Mouse (Mus musculus) bone marrow macrophage, adult 2 months (primary cell): ENCODE results near the gene Ccdc157. TPM values are rescaled to one million over a fixed set of nuclear protein-coding genes. Genes with fewer than 3 reads are reported as not detected.

ENCODE experiments used
- H3K27ac ChIP-seq: 2 replicates; pipeline ENCODE4 v1.5.1; 2012; ENCODE audit warnings: low read depth, low read length; ENCODE audit not compliant: insufficient read depth
- H3K4me1 ChIP-seq: 2 replicates; pipeline ENCODE4 v1.6.1; 2012; ENCODE audit warnings: low read length; ENCODE audit not compliant: control insufficient read depth, insufficient read depth
- H3K4me3 ChIP-seq: 2 replicates; pipeline ENCODE4 v1.5.1; 2012; ENCODE audit warnings: mild to moderate bottlenecking, low read length, moderate library complexity; ENCODE audit not compliant: insufficient read depth
- CTCF ChIP-seq: IDR thresholded peaks from 2 replicates; pipeline ENCODE4 v1.5.1; 2012; ENCODE audit warnings: low read depth, mild to moderate bottlenecking, low read length, moderate library complexity
- POLR2A ChIP-seq: IDR thresholded peaks from 2 replicates; pipeline ENCODE4 v1.6.1; 2012; ENCODE audit warnings: mild to moderate bottlenecking, low read depth, low read length, borderline replicate concordance
- polyA plus RNA-seq: library from polyadenylated mRNA; stranded (reverse); fragments of >200 nt; gene quantifications from 2 replicates; pipeline ENCODE4 v1.2.4, GENCODE M21; 2012; ENCODE audit not compliant: missing spikeins, insufficient read depth, insufficient read length

Gene Ccdc157
- 1.8 and 2.3 TPM in 2 replicates for polyA plus RNA-seq

GRCm38 (mm10) chr11:4159808-4160708 lies at the start of gene Ccdc157, which contains the start of gene Sf3a1:
Ccdc157 (minus strand) TSS chr11:4160293.
Sf3a1 (plus strand) TSS chr11:4160350.
- peak within 1 kb of the TSS; percentile 79 for H3K4me3 ChIP-seq
- TF ChIP-seq POLR2A (no peak), CTCF (no peak)
- H3K27ac ChIP-seq: peak within 1 kb of the TSS; percentile 64
- peaks cover 14% of the 10 kb centered on the region for H3K4me1 ChIP-seq

- Histone ChIP-seq H3K27ac (no peak overlapping the region), H3K4me1 (peaks cover 3% of the 10 kb centered on the region; the same call in 1 of the 2 replicates), H3K4me3 (no peak overlapping the region)
- no peak for TF ChIP-seq POLR2A
- no peak for TF ChIP-seq CTCF
These were observed 49.5 kb upstream of the Ccdc157 start for GRCm38 (mm10) chr11:4209556-4209955.

- H3K4me3 ChIP-seq: no peak overlapping the region
- no peak overlapping the region for H3K27ac ChIP-seq
- peaks cover 14% of the 10 kb centered on the region for H3K4me1 ChIP-seq
- TF ChIP-seq POLR2A (no peak), CTCF (no peak)
These were observed 47.6 kb upstream of the Ccdc157 start for GRCm38 (mm10) chr11:4207655-4208054.

DNA sequence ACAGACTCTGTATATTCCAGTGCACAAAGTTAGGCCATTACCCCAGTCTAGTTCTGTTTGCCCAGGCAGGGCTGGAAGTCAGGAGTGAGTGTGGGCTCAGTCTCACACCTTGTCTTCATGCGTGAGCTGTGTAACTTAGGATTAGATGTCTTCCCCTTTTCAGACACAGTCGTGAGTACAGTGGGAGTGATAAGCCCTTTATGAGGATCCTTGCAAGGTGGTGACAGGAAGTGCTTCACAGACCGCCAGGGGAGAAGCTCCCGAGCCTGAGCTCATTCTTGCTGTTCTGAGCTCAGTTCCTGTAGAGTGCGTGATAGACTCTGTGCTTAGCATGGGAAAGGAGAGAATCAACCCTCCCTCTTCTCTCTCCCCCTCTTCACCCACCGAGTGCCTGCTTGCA lies 46.5 kb upstream of the Ccdc157 start:
- no peak overlapping the region for H3K4me3 ChIP-seq
- H3K4me1 ChIP-seq: peaks cover 22% of the 10 kb centered on the region
- TF ChIP-seq CTCF (no peak), POLR2A (no peak)
- no peak overlapping the region for H3K27ac ChIP-seq

GRCm38 (mm10) chr11:4205951-4206350 lies 45.9 kb upstream of the Ccdc157 start:
- Histone ChIP-seq H3K4me3 (no peak overlapping the region), H3K27ac (no peak overlapping the region), H3K4me1 (peaks cover 22% of the 10 kb centered on the region)
- no peak for TF ChIP-seq POLR2A
- no peak for TF ChIP-seq CTCF

GRCm38 (mm10) chr11:4205097-4205655 lies 45.1 kb upstream of the Ccdc157 start:
- Histone ChIP-seq H3K4me3 (no peak overlapping the region), H3K4me1 (peaks cover 22% of the 10 kb centered on the region), H3K27ac (no peak overlapping the region)
- TF ChIP-seq CTCF: no peak
- no peak for TF ChIP-seq POLR2A

DNA sequence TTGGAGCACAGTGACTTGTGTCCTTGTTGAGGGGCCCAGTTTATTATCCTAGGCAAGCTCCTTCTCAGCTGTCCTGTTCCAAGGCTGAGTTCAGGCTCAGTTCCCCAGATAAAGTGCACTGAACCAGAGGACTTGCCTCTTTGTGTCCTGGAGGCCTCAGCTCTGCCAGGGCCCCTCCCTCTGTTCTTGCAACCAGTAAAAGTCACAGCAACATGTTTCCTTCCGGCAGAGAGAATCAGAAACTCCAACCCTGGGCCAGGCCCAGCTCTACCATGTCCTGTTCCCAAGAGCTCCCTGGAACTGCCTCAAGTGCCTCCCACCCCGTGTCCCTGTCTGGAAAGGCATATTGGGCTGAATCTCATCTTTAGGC lies 43.6 kb upstream of the Ccdc157 start:
- TF ChIP-seq POLR2A: no peak
- TF ChIP-seq CTCF: no peak
- peaks cover 22% of the 10 kb centered on the region for H3K4me1 ChIP-seq
- H3K4me3 ChIP-seq: no peak overlapping the region
- H3K27ac ChIP-seq: no peak overlapping the region

DNA sequence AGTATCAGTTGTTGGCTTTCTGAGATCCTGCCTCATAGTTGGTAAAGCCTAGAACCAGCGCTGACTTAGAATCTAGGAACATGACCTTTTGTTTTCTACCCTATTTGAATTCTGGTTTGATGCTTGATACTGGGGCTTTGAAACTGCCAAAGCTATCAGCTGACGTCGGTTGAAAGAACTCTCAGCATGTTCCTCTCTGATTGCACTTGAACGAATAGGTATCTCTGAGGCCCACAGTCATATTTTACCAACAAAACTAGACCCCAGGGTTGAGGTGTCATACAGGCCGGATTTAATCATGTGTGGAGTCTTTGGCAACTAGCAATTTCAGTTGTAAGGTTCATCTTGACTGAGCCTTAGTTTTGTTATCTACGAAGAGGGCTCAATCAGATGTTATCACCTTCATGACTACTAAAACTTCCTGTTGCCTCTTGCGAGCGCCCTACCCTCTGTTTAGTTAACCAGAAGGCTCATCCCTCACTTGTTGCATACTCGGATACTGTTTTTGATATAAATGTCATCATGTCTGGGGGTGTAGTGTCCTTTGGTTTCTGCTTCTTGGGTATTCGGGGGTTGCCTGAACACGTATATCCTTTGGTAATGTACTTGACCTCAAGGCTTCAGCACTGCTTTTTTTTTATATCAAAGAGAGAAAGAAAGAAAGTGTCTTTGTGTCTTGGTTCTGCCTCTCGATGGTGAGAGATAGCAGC lies 43.1 kb upstream of the Ccdc157 start:
- Histone ChIP-seq H3K4me3 (no peak overlapping the region), H3K27ac (no peak overlapping the region), H3K4me1 (peaks cover 22% of the 10 kb centered on the region)
- TF ChIP-seq POLR2A: no peak
- no peak for TF ChIP-seq CTCF

DNA sequence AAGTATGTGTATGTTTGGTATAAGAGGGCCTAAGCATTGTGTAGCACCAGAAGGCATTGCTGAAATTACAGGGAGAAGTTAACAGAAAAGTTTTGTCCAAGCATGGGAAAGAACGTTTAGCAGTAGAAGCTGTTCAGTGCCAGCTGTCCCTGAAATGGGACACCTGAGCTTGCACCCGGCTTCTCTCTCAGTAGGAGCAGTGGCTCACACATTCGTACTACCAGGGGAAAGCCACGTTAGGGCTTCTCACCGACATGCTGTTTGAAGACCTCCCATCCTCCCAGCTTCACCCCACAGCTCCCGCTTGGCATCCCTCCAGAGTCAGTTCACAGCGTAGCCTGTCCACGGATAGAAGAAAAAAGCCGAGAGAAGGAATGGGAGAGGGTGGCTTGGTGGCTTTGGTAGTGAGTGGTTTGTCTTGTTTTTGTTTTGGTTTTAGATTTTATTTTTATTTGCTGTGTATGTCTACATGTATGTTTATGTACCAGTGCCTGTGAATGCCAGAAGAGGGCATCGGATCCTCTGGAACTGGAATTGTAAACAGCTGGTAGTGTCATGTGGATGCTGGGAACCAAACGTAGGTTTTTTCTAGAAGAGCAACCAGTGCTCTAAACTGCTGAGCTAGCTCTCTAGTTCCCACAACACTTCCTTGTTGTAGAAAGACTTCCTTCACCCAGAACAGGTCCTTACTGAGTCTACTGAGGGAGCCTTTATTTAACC lies 42.0 kb upstream of the Ccdc157 start:
- peaks cover 31% of the 10 kb centered on the region for H3K4me1 ChIP-seq
- H3K4me3 ChIP-seq: no peak overlapping the region
- TF ChIP-seq POLR2A (no peak), CTCF (no peak)
- H3K27ac ChIP-seq: peak overlapping the region; percentile 42
